9 mouse cellular contexts compared by ENCODE assay signal in the genomic region with DNA sequence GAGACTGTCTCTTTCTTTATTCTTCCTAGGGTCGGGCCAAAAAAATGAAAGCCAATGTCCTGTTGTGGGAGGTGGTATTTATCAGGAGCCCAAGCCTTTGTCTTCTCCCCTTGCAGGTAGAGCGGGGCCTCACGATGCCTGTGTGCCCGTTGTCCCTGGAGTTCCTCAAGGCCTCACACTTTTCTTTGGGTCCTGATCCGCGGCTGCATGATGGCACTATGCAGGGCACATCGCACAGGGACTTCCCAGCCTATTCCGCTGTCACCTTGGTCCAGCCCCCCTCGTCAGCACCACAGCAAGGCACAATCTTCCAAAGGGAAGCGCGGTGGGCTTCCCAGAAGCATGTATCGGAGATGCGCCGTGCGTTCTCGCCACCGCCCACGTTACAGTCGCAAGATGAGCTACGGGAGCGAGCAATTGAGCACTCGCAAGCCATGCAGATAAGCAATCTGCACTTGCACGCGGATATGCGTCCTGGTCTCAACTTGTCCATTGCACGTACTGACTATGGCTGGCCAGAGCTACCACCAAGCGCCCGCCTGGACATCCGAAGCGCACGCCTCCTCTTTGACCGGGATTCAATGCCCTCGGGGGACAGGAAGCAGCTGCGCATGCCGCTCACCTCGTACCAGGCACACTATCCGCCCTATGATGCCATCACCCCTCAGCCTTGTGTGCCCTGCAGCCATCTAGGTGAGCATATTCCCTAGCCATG. TPM values are rescaled to one million over a fixed set of nuclear protein-coding genes. Genes with fewer than 3 reads are reported as not detected.
DNase-seq lines count a peak whose midpoint lies in the region; ATAC-seq and TF ChIP-seq lines count a peak whose summit lies in the region.
"Had no signal": no experiment of that assay in that cellular context is flagged by ENCODE, and none has a peak within 500 bp of the region (broad histone marks: within the 10 kb centered on the region; RNA-seq: fewer than 3 reads in every experiment).

No protein-coding gene starts in this region.

- WGBS in embryonic facial prominence, embryonic 12.5 days = 17% methylated on average over 37 of the region's 37 CpGs
- 25% methylated on average over 37 of the region's 37 CpGs for WGBS in limb, embryonic 10.5 days
- WGBS in neural tube, embryonic 14.5 days = 28% methylated on average over 37 of the region's 37 CpGs

- peak overlapping the region; percentile 45 for H3K4me3 ChIP-seq in layer of hippocampus, adult 2 months
- peak overlapping the region; percentile 26 for H3K4me3 ChIP-seq in embryonic facial prominence, embryonic 12.5 days
- peak overlapping the region; percentile 41 for H3K4me3 ChIP-seq in limb, embryonic 10.5 days
- H3K4me3 ChIP-seq in neural tube, embryonic 14.5 days (ENCODE audit: low read depth, low read length) = peak overlapping the region; percentile 25

- H3K4me2 ChIP-seq in embryonic facial prominence, embryonic 12.5 days (replicated peaks) = peak overlapping the region; percentile 52
- H3K4me2 ChIP-seq in neural tube, embryonic 14.5 days (ENCODE audit: low read depth, low read length) = peak overlapping the region; percentile 48

- H3K9ac ChIP-seq in embryonic facial prominence, embryonic 12.5 days = no peak overlapping the region
- peak overlapping the region; percentile 44 for H3K9ac ChIP-seq in neural tube, embryonic 14.5 days (replicated peaks; ENCODE audit: low read depth, low read length)

- no peaks in the 10 kb centered on the region for H3K9me3 ChIP-seq in embryonic facial prominence, embryonic 12.5 days
- H3K9me3 ChIP-seq in limb, embryonic 10.5 days (replicated peaks) = no peaks in the 10 kb centered on the region
- no peaks in the 10 kb centered on the region for H3K9me3 ChIP-seq in neural tube, embryonic 14.5 days (ENCODE audit: control insufficient read depth, low read length)

- DNase-seq in layer of hippocampus, adult 2 months (ENCODE audit: low spot score in 2 of 2) = no peak
- no peak for DNase-seq in layer of hippocampus, postnatal 14 days (ENCODE audit: low spot score in 2 of 2)
- no peak for DNase-seq in limb, embryonic 10.5 days (ENCODE audit: low spot score)
- no peak for DNase-seq in layer of hippocampus, adult 9-10 months (ENCODE audit: low spot score)
- DNase-seq in adrenal gland, adult 18-20 months (ENCODE audit: low spot score in 2 of 2) = no peak
- DNase-seq in kidney, postnatal 25 days = no peak
- DNase-seq: kidney, adult 9 months had no signal

- 0 out of 2 replicates have a peak overlapping the region, but pooled peaks have one; percentile 14 for H3K27ac ChIP-seq in layer of hippocampus, adult 2 months
- no peak overlapping the region for H3K27ac ChIP-seq in embryonic facial prominence, embryonic 12.5 days
- H3K27ac ChIP-seq in limb, embryonic 10.5 days = no peak overlapping the region
- no peak overlapping the region for H3K27ac ChIP-seq in neural tube, embryonic 14.5 days (ENCODE audit: low read depth, low read length)

- no peaks in the 10 kb centered on the region for H3K36me3 ChIP-seq in embryonic facial prominence, embryonic 12.5 days
- no peaks in the 10 kb centered on the region for H3K36me3 ChIP-seq in limb, embryonic 10.5 days
- H3K36me3 ChIP-seq in neural tube, embryonic 14.5 days (ENCODE audit: control insufficient read depth, insufficient read depth, low read length) = no peaks in the 10 kb centered on the region

- ATAC-seq in embryonic facial prominence, embryonic 12.5 days (ENCODE audit: insufficient number of reproducible peaks, insufficient read depth, low FRiP score, low TSS enrichment) = no peak
- peak; percentile 75 for ATAC-seq in neural tube, embryonic 14.5 days (ENCODE audit: low read depth)

- peaks cover 21% of the 10 kb centered on the region; the same call in 1 of the 2 replicates for H3K27me3 ChIP-seq in embryonic facial prominence, embryonic 12.5 days
- peaks cover 29% of the 10 kb centered on the region for H3K27me3 ChIP-seq in limb, embryonic 10.5 days (ENCODE audit: low read depth, poor library complexity, severe bottlenecking)
- no peaks in the 10 kb centered on the region for H3K27me3 ChIP-seq in neural tube, embryonic 14.5 days (ENCODE audit: control insufficient read depth, insufficient read depth, low read length)

- TF ChIP-seq CTCF in layer of hippocampus, adult 2 months (conservative IDR thresholded peaks at IDR 0.05) = no peak

- H3K4me1 ChIP-seq in embryonic facial prominence, embryonic 12.5 days = 0 out of 2 replicates have a peak, but pooled peaks cover 5% of the 10 kb centered on the region
- peaks cover 6% of the 10 kb centered on the region for H3K4me1 ChIP-seq in limb, embryonic 10.5 days
- no peaks in the 10 kb centered on the region for H3K4me1 ChIP-seq in neural tube, embryonic 14.5 days (ENCODE audit: control insufficient read depth, insufficient read depth, low read length)

RNA-seq across cellular contexts. Expression of gene Tex45, which starts 5.2 kb away (rescaled TPM):
- under 1 TPM; 0.23 to 0.54 TPM for total RNA-seq in layer of hippocampus, adult 2 months (2021)
- total RNA-seq in layer of hippocampus, postnatal 14 days (2021) = under 1 TPM in 1 of 2 experiments, not detected in 1; 0.28 TPM
- 0.10 TPM in 1 of 2 replicates, not detected in the other for polyA plus RNA-seq in embryonic facial prominence, embryonic 12.5 days (2016; fragmentation: Nextera tagmentation; extraction: Ambion mirVana)
- polyA plus RNA-seq in limb, embryonic 10.5 days (2016; fragmentation: Nextera tagmentation; extraction: Ambion mirVana) = not detected in 2 replicates
- polyA plus RNA-seq in neural tube, embryonic 14.5 days (2014; fragmentation: Nextera tagmentation; extraction: Ambion mirVana) = 0.35 and 0.66 TPM in 2 replicates
- total RNA-seq in adrenal gland, adult 18-20 months (2021) = not detected

RNA-seq across cellular contexts. Expression of gene Pex11g, which starts 8.4 kb away (rescaled TPM):
- under 1 TPM; 0.32 to 0.95 TPM for total RNA-seq in layer of hippocampus, adult 2 months (2021)
- 1 to 10 TPM in 1 of 2 experiments, under 1 TPM in 1; 0.91 to 1.8 TPM for total RNA-seq in layer of hippocampus, postnatal 14 days (2021)
- polyA plus RNA-seq in embryonic facial prominence, embryonic 12.5 days (2016; fragmentation: Nextera tagmentation; extraction: Ambion mirVana) = 5.0 and 6.1 TPM in 2 replicates
- polyA plus RNA-seq in limb, embryonic 10.5 days (2016; fragmentation: Nextera tagmentation; extraction: Ambion mirVana) = 6.3 and 7.6 TPM in 2 replicates
- 2.6 TPM in 2 replicates for polyA plus RNA-seq in neural tube, embryonic 14.5 days (2014; fragmentation: Nextera tagmentation; extraction: Ambion mirVana)
- 1 to 10 TPM; 5.9 to 9.8 TPM for total RNA-seq in adrenal gland, adult 18-20 months (2021)

RNA-seq across cellular contexts. Expression of gene Zfp358, which starts 17.1 kb away (rescaled TPM):
- total RNA-seq in layer of hippocampus, adult 2 months (2021) = 10 to 100 TPM; 27.9 to 29.9 TPM
- total RNA-seq in layer of hippocampus, postnatal 14 days (2021) = 10 to 100 TPM; 25.3 to 27.4 TPM
- polyA plus RNA-seq in embryonic facial prominence, embryonic 12.5 days (2016; fragmentation: Nextera tagmentation; extraction: Ambion mirVana) = 66.4 and 67.9 TPM in 2 replicates
- polyA plus RNA-seq in limb, embryonic 10.5 days (2016; fragmentation: Nextera tagmentation; extraction: Ambion mirVana) = 71.3 and 80.8 TPM in 2 replicates
- 26.4 and 43.5 TPM in 2 replicates for polyA plus RNA-seq in neural tube, embryonic 14.5 days (2014; fragmentation: Nextera tagmentation; extraction: Ambion mirVana)
- 10 to 100 TPM; 17.5 to 20.5 TPM for total RNA-seq in adrenal gland, adult 18-20 months (2021)

RNA-seq across cellular contexts. Expression of gene Mcoln1, which starts 24.4 kb away (rescaled TPM):
- total RNA-seq in layer of hippocampus, adult 2 months (2021) = 10 to 100 TPM; 82.4 to 85.4 TPM
- total RNA-seq in layer of hippocampus, postnatal 14 days (2021) = 10 to 100 TPM; 63.3 to 77.4 TPM
- 62.0 and 66.2 TPM in 2 replicates for polyA plus RNA-seq in embryonic facial prominence, embryonic 12.5 days (2016; fragmentation: Nextera tagmentation; extraction: Ambion mirVana)
- polyA plus RNA-seq in limb, embryonic 10.5 days (2016; fragmentation: Nextera tagmentation; extraction: Ambion mirVana) = 59.4 and 71.5 TPM in 2 replicates
- polyA plus RNA-seq in neural tube, embryonic 14.5 days (2014; fragmentation: Nextera tagmentation; extraction: Ambion mirVana) = 64.9 and 86.5 TPM in 2 replicates
- total RNA-seq in adrenal gland, adult 18-20 months (2021) = 10 to 100 TPM; 40.9 to 42.8 TPM

RNA-seq across cellular contexts. Expression of gene Pnpla6, which starts 39.3 kb away (rescaled TPM):
- total RNA-seq in layer of hippocampus, adult 2 months (2021) = 10 to 100 TPM; 79.4 to 82.1 TPM
- 10 to 100 TPM; 64.8 to 71.0 TPM for total RNA-seq in layer of hippocampus, postnatal 14 days (2021)
- polyA plus RNA-seq in embryonic facial prominence, embryonic 12.5 days (2016; fragmentation: Nextera tagmentation; extraction: Ambion mirVana) = 29.0 and 29.6 TPM in 2 replicates
- 17.7 and 21.1 TPM in 2 replicates for polyA plus RNA-seq in limb, embryonic 10.5 days (2016; fragmentation: Nextera tagmentation; extraction: Ambion mirVana)
- 33.5 and 38.0 TPM in 2 replicates for polyA plus RNA-seq in neural tube, embryonic 14.5 days (2014; fragmentation: Nextera tagmentation; extraction: Ambion mirVana)
- total RNA-seq in adrenal gland, adult 18-20 months (2021) = 10 to 100 TPM; 37.4 to 40.7 TPM
